24 mouse cellular contexts compared by ENCODE assay signal in genomic region chr13:54983001-54983400, GRCm38 (mm10).
"Had no signal": no experiment of that assay in that cellular context is flagged by ENCODE, and none has a peak within 500 bp of the region (broad histone marks: within the 10 kb centered on the region; RNA-seq: fewer than 3 reads in every experiment).

No protein-coding gene starts in this region.

- H3K4me1 ChIP-seq: intestine, embryonic 15.5 days had no signal

- H3K27me3 ChIP-seq: intestine, embryonic 15.5 days had no signal

- H3K4me3 ChIP-seq: gastrocnemius, adult 2 months; heart, embryonic 10.5 days; heart, embryonic 12.5 days; hindbrain, embryonic 10.5 days; hindbrain, embryonic 12.5 days; intestine, embryonic 15.5 days; layer of hippocampus, adult 2 months; left cerebral cortex, adult 2 months; limb, embryonic 10.5 days; limb, embryonic 12.5 days had no signal

- DNase-seq: gastrocnemius, adult 2 months; gastrocnemius, postnatal 10 days; gastrocnemius, postnatal 25 days; heart, adult 18-20 months; heart, postnatal 10 days; heart, postnatal 4 days; kidney, adult 18-20 months; kidney, adult 8-10 months; kidney, postnatal 10 days; kidney, postnatal 25 days; kidney, postnatal 4 days had no signal

- H3K27ac ChIP-seq: gastrocnemius, adult 2 months; heart, embryonic 10.5 days; hindbrain, embryonic 10.5 days; hindbrain, embryonic 12.5 days; hindbrain, embryonic 14.5 days; intestine, embryonic 15.5 days; left cerebral cortex, adult 2 months; limb, embryonic 10.5 days; limb, embryonic 12.5 days had no signal

- H3K9me3 ChIP-seq: heart, embryonic 10.5 days; heart, embryonic 12.5 days; hindbrain, embryonic 10.5 days; hindbrain, embryonic 12.5 days; intestine, embryonic 15.5 days; limb, embryonic 10.5 days; limb, embryonic 12.5 days had no signal

- ATAC-seq: hindbrain, embryonic 16.5 days; inflammation-experienced regulatory T-cells, adult 6 months; intestine, embryonic 15.5 days; intestine, postnatal 0 days had no signal

- H3K4me2 ChIP-seq: heart, embryonic 12.5 days; hindbrain, embryonic 12.5 days; hindbrain, embryonic 14.5 days; intestine, embryonic 15.5 days; limb, embryonic 12.5 days had no signal

- H3K9ac ChIP-seq: heart, embryonic 12.5 days; hindbrain, embryonic 12.5 days; hindbrain, embryonic 14.5 days; intestine, embryonic 15.5 days; limb, embryonic 12.5 days had no signal

- H3K36me3 ChIP-seq: heart, embryonic 10.5 days; heart, embryonic 12.5 days; hindbrain, embryonic 10.5 days; hindbrain, embryonic 12.5 days; intestine, embryonic 15.5 days; limb, embryonic 10.5 days; limb, embryonic 12.5 days had no signal
